ENCODE assay signal across 16 mouse cellular contexts in genomic region chr3:33807151-33807550, GRCm38 (mm10).
"Had no signal": no experiment of that assay in that cellular context is flagged by ENCODE, and none has a peak within 500 bp of the region (broad histone marks: within the 10 kb centered on the region; RNA-seq: fewer than 3 reads in every experiment).

No protein-coding gene starts in this region.

- DNase-seq: gastrocnemius, postnatal 14 days; gastrocnemius, postnatal 36 days; heart, adult 11 months; heart, adult 2 months; heart, postnatal 14 days; heart, postnatal 36 days; kidney, adult 11 months; kidney, adult 2 months; kidney, adult 9 months; kidney, postnatal 14 days; kidney, postnatal 36 days; layer of hippocampus, postnatal 36 days; left cerebral cortex, postnatal 4 days had no signal

- ATAC-seq: hindbrain, postnatal 0 days; intestine, embryonic 16.5 days; liver, embryonic 12.5 days had no signal
